Comparison of ENCODE assay signal across 38 mouse cellular contexts in genomic region chr16:32450133-32450532, GRCm38 (mm10). TPM values are rescaled to one million over a fixed set of nuclear protein-coding genes. Genes with fewer than 3 reads are reported as not detected.
DNase-seq lines count a peak whose midpoint lies in the region; ATAC-seq and TF ChIP-seq lines count a peak whose summit lies in the region.
"Had no signal": no experiment of that assay in that cellular context is flagged by ENCODE, and none has a peak within 500 bp of the region (broad histone marks: within the 10 kb centered on the region; RNA-seq: fewer than 3 reads in every experiment).

No protein-coding gene starts in this region.

- H3K4me3 ChIP-seq in lung, postnatal 0 days (ENCODE audit: low read depth, low read length) = no peak overlapping the region
- no peak overlapping the region for H3K4me3 ChIP-seq in intestine, postnatal 0 days (ENCODE audit: low read depth, low read length)
- H3K4me3 ChIP-seq in liver, embryonic 16.5 days (ENCODE audit: low read depth, low read length) = peak overlapping the region; percentile 39
- no peak overlapping the region for H3K4me3 ChIP-seq in stomach, postnatal 0 days (ENCODE audit: low read depth, low read length)
- H3K4me3 ChIP-seq: embryonic facial prominence, embryonic 12.5 days; gastrocnemius, adult 2 months; hindbrain, embryonic 10.5 days; hindbrain, embryonic 15.5 days; left cerebral cortex, adult 2 months; limb, embryonic 12.5 days; midbrain, embryonic 15.5 days; neural tube, embryonic 15.5 days had no signal

- H3K4me2 ChIP-seq in lung, postnatal 0 days (replicated peaks; ENCODE audit: low read depth, low read length) = no peak overlapping the region
- H3K4me2 ChIP-seq in intestine, postnatal 0 days (replicated peaks; ENCODE audit: low read depth) = 0 out of 2 replicates have a peak overlapping the region, but pooled peaks have one; percentile 17
- peak overlapping the region; percentile 67 for H3K4me2 ChIP-seq in liver, embryonic 16.5 days (ENCODE audit: low read depth, low read length)
- H3K4me2 ChIP-seq in stomach, postnatal 0 days (replicated peaks; ENCODE audit: low read depth) = no peak overlapping the region
- H3K4me2 ChIP-seq: embryonic facial prominence, embryonic 12.5 days; hindbrain, embryonic 15.5 days; limb, embryonic 12.5 days; midbrain, embryonic 15.5 days; neural tube, embryonic 15.5 days had no signal

- TF ChIP-seq CTCF in lung, postnatal 0 days (IDR thresholded peaks at IDR 0.05) = no peak
- TF ChIP-seq CTCF in intestine, postnatal 0 days (IDR thresholded peaks at IDR 0.05; ENCODE audit: low read depth) = no peak
- no peak for TF ChIP-seq CTCF in stomach, postnatal 0 days (IDR thresholded peaks at IDR 0.05; ENCODE audit: low read depth)

- H3K9me3 ChIP-seq in lung, postnatal 0 days (ENCODE audit: low read length) = no peaks in the 10 kb centered on the region
- no peaks in the 10 kb centered on the region for H3K9me3 ChIP-seq in intestine, postnatal 0 days (ENCODE audit: control insufficient read depth)
- no peaks in the 10 kb centered on the region for H3K9me3 ChIP-seq in liver, embryonic 16.5 days (replicated peaks; ENCODE audit: control insufficient read depth, low read length)
- no peaks in the 10 kb centered on the region for H3K9me3 ChIP-seq in stomach, postnatal 0 days (ENCODE audit: control insufficient read depth, low read length)
- H3K9me3 ChIP-seq: embryonic facial prominence, embryonic 12.5 days; hindbrain, embryonic 10.5 days; hindbrain, embryonic 15.5 days; limb, embryonic 12.5 days; midbrain, embryonic 15.5 days; neural tube, embryonic 15.5 days had no signal

- H3K9ac ChIP-seq in lung, postnatal 0 days (replicated peaks; ENCODE audit: low read depth) = no peak overlapping the region
- H3K9ac ChIP-seq in intestine, postnatal 0 days (ENCODE audit: low read depth, low read length) = no peak overlapping the region
- peak overlapping the region; percentile 54 for H3K9ac ChIP-seq in liver, embryonic 16.5 days (ENCODE audit: low read depth, low read length)
- H3K9ac ChIP-seq in stomach, postnatal 0 days (ENCODE audit: low read length) = no peak overlapping the region
- H3K9ac ChIP-seq: embryonic facial prominence, embryonic 12.5 days; hindbrain, embryonic 15.5 days; limb, embryonic 12.5 days; midbrain, embryonic 15.5 days; neural tube, embryonic 15.5 days had no signal

- TF ChIP-seq EP300 in lung, postnatal 0 days (IDR thresholded peaks at IDR 0.05) = no peak
- TF ChIP-seq EP300 in stomach, postnatal 0 days (optimal IDR thresholded peaks at IDR 0.05) = no peak

- WGBS in lung, postnatal 0 days = 96% methylated on average over 2 of the region's 2 CpGs
- WGBS in intestine, postnatal 0 days = 81% methylated on average over 2 of the region's 2 CpGs
- 84% methylated on average over 2 of the region's 2 CpGs for WGBS in liver, embryonic 16.5 days (ENCODE audit: insufficient replicate concordance)
- 94% methylated on average over 2 of the region's 2 CpGs for WGBS in stomach, postnatal 0 days

- H3K27ac ChIP-seq in lung, postnatal 0 days (ENCODE audit: low read length) = 0 out of 2 replicates have a peak overlapping the region, but pooled peaks have one; percentile 22
- peak overlapping the region; percentile 70 for H3K27ac ChIP-seq in intestine, postnatal 0 days (ENCODE audit: low read depth, low read length)
- H3K27ac ChIP-seq in liver, embryonic 16.5 days (ENCODE audit: low read length) = peak overlapping the region; percentile 92
- H3K27ac ChIP-seq in stomach, postnatal 0 days (replicated peaks) = peak overlapping the region; percentile 77
- H3K27ac ChIP-seq: embryonic facial prominence, embryonic 12.5 days; hindbrain, embryonic 10.5 days; hindbrain, embryonic 15.5 days; left cerebral cortex, adult 2 months; limb, embryonic 12.5 days; midbrain, embryonic 15.5 days; neural tube, embryonic 15.5 days had no signal

- H3K4me1 ChIP-seq in lung, postnatal 0 days (ENCODE audit: insufficient read depth, low read depth, low read length) = no peaks in the 10 kb centered on the region
- peaks cover 7% of the 10 kb centered on the region; the same call in 1 of the 2 replicates for H3K4me1 ChIP-seq in intestine, postnatal 0 days (replicated peaks; ENCODE audit: control insufficient read depth, insufficient read depth, low read length)
- peaks cover 61% of the 10 kb centered on the region for H3K4me1 ChIP-seq in liver, embryonic 16.5 days (ENCODE audit: control insufficient read depth, low read depth, low read length)
- no peaks in the 10 kb centered on the region for H3K4me1 ChIP-seq in stomach, postnatal 0 days (replicated peaks; ENCODE audit: control insufficient read depth, insufficient read depth)
- H3K4me1 ChIP-seq: hindbrain, embryonic 10.5 days; hindbrain, embryonic 15.5 days; midbrain, embryonic 15.5 days; neural tube, embryonic 15.5 days had no signal

- no peaks in the 10 kb centered on the region for H3K27me3 ChIP-seq in lung, postnatal 0 days (replicated peaks; ENCODE audit: insufficient read depth, low read length)
- H3K27me3 ChIP-seq in intestine, postnatal 0 days (replicated peaks; ENCODE audit: control insufficient read depth, insufficient read depth, low read length) = no peaks in the 10 kb centered on the region
- no peaks in the 10 kb centered on the region for H3K27me3 ChIP-seq in liver, embryonic 16.5 days (ENCODE audit: control insufficient read depth, insufficient read depth, low read depth, low read length)
- H3K27me3 ChIP-seq in stomach, postnatal 0 days (ENCODE audit: control insufficient read depth, insufficient read depth, low read length) = no peaks in the 10 kb centered on the region
- H3K27me3 ChIP-seq: embryonic facial prominence, embryonic 12.5 days; hindbrain, embryonic 15.5 days; limb, embryonic 12.5 days; midbrain, embryonic 15.5 days; neural tube, embryonic 15.5 days had no signal

- ATAC-seq in lung, postnatal 0 days = no peak
- ATAC-seq in intestine, postnatal 0 days = no peak
- no peak for ATAC-seq in liver, embryonic 16.5 days (ENCODE audit: low read depth)
- no peak for ATAC-seq in stomach, postnatal 0 days (ENCODE audit: low FRiP score, low TSS enrichment)
- ATAC-seq: CD4-positive, CD25-positive, alpha-beta regulatory T cell, adult 4 months; forebrain, embryonic 14.5 days; inflammation-experienced regulatory T-cells, adult 6 months; midbrain, embryonic 15.5 days had no signal

- no peak for DNase-seq in lung, postnatal 0 days (ENCODE audit: low spot score)
- DNase-seq in lung, adult 18-20 months = no peak
- DNase-seq in stomach, postnatal 0 days (ENCODE audit: low spot score) = no peak
- DNase-seq in cerebellum, postnatal 25 days = no peak
- DNase-seq in gastrocnemius, postnatal 4 days (ENCODE audit: low spot score in 2 of 2) = no peak
- DNase-seq in layer of hippocampus, postnatal 14 days (ENCODE audit: low spot score in 2 of 2) = no peak
- DNase-seq: adrenal gland, adult 8-10 months; cerebellum, adult 9-10 months; embryo, embryonic 11 days; gastrocnemius, adult 2 months; gastrocnemius, postnatal 36 days; heart, postnatal 14 days; kidney, adult 8-10 months; kidney, postnatal 25 days; lung, adult 2 months; lung, postnatal 14 days; retina, postnatal 1 day; right cerebral cortex, postnatal 14 days; thymus, postnatal 4 days had no signal

- H3K36me3 ChIP-seq in lung, postnatal 0 days (ENCODE audit: insufficient read depth, low read length) = peaks cover 12% of the 10 kb centered on the region; the same call in 1 of the 2 replicates
- peaks cover 20% of the 10 kb centered on the region for H3K36me3 ChIP-seq in intestine, postnatal 0 days (ENCODE audit: control insufficient read depth, insufficient read depth)
- H3K36me3 ChIP-seq in liver, embryonic 16.5 days (ENCODE audit: control insufficient read depth, insufficient read depth) = peaks cover 21% of the 10 kb centered on the region
- peaks cover 7% of the 10 kb centered on the region for H3K36me3 ChIP-seq in stomach, postnatal 0 days (ENCODE audit: control insufficient read depth, insufficient read depth, low read length)

RNA-seq across cellular contexts. Expression of gene Pcyt1a, which starts 19.4 kb away (rescaled TPM):
- polyA plus RNA-seq in lung, postnatal 0 days (2015; fragmentation: Nextera tagmentation; extraction: Ambion mirVana) = 44.9 and 48.0 TPM in 2 replicates
- polyA plus RNA-seq in intestine, postnatal 0 days (2015; fragmentation: Nextera tagmentation; extraction: Ambion mirVana) = 114 and 120 TPM in 2 replicates
- polyA plus RNA-seq in liver, embryonic 16.5 days (2015; fragmentation: Nextera tagmentation; extraction: Ambion mirVana) = 38.1 and 42.1 TPM in 2 replicates
- polyA plus RNA-seq in stomach, postnatal 0 days (2015; fragmentation: Nextera tagmentation; extraction: Ambion mirVana) = 30.8 and 38.6 TPM in 2 replicates
- total RNA-seq in gastrocnemius, postnatal 4 days (2021) = 10 to 100 TPM; 62.8 to 82.8 TPM
- total RNA-seq in layer of hippocampus, postnatal 14 days (2021) = 10 to 100 TPM; 43.6 to 46.5 TPM

RNA-seq across cellular contexts. Expression of gene Tctex1d2, which starts 30.6 kb away (rescaled TPM):
- polyA plus RNA-seq in lung, postnatal 0 days (2015; fragmentation: Nextera tagmentation; extraction: Ambion mirVana) = 24.0 and 24.6 TPM in 2 replicates
- 29.4 and 30.2 TPM in 2 replicates for polyA plus RNA-seq in intestine, postnatal 0 days (2015; fragmentation: Nextera tagmentation; extraction: Ambion mirVana)
- polyA plus RNA-seq in liver, embryonic 16.5 days (2015; fragmentation: Nextera tagmentation; extraction: Ambion mirVana) = 4.8 and 5.0 TPM in 2 replicates
- 24.3 and 26.3 TPM in 2 replicates for polyA plus RNA-seq in stomach, postnatal 0 days (2015; fragmentation: Nextera tagmentation; extraction: Ambion mirVana)
- 1 to 10 TPM; 4.6 to 4.8 TPM for total RNA-seq in gastrocnemius, postnatal 4 days (2021)
- total RNA-seq in layer of hippocampus, postnatal 14 days (2021) = 10 to 100 TPM; 11.8 to 14.0 TPM

RNA-seq across cellular contexts. Expression of gene Slc51a, which starts 37.5 kb away (rescaled TPM):
- 0.30 and 0.41 TPM in 2 replicates for polyA plus RNA-seq in lung, postnatal 0 days (2015; fragmentation: Nextera tagmentation; extraction: Ambion mirVana)
- polyA plus RNA-seq in intestine, postnatal 0 days (2015; fragmentation: Nextera tagmentation; extraction: Ambion mirVana) = 292 and 346 TPM in 2 replicates
- 0.25 and 1.3 TPM in 2 replicates for polyA plus RNA-seq in liver, embryonic 16.5 days (2015; fragmentation: Nextera tagmentation; extraction: Ambion mirVana)
- 2.7 and 3.1 TPM in 2 replicates for polyA plus RNA-seq in stomach, postnatal 0 days (2015; fragmentation: Nextera tagmentation; extraction: Ambion mirVana)
- total RNA-seq in gastrocnemius, postnatal 4 days (2021) = not detected
- not detected for total RNA-seq in layer of hippocampus, postnatal 14 days (2021)
- total RNA-seq: gastrocnemius, adult 2 months; gastrocnemius, postnatal 36 days; layer of hippocampus, adult 18-20 months; layer of hippocampus, postnatal 10 days; left cerebral cortex, adult 2 months; left cerebral cortex, postnatal 25 days had no signal
- polyA plus RNA-seq: CD4-positive, CD25-positive, alpha-beta regulatory T cell, adult 4 months; inflammation-experienced regulatory T-cells, adult 6 months had no signal

RNA-seq across cellular contexts. Expression of gene Zdhhc19, which starts 45.9 kb away (rescaled TPM):
- not detected in 2 replicates for polyA plus RNA-seq in lung, postnatal 0 days (2015; fragmentation: Nextera tagmentation; extraction: Ambion mirVana)
- 3.8 and 4.7 TPM in 2 replicates for polyA plus RNA-seq in intestine, postnatal 0 days (2015; fragmentation: Nextera tagmentation; extraction: Ambion mirVana)
- not detected in 2 replicates for polyA plus RNA-seq in liver, embryonic 16.5 days (2015; fragmentation: Nextera tagmentation; extraction: Ambion mirVana)
- not detected in 2 replicates for polyA plus RNA-seq in stomach, postnatal 0 days (2015; fragmentation: Nextera tagmentation; extraction: Ambion mirVana)
- total RNA-seq in gastrocnemius, postnatal 4 days (2021) = not detected
- total RNA-seq in layer of hippocampus, postnatal 14 days (2021) = not detected
- total RNA-seq: adrenal gland, adult 8-10 months; adrenal gland, postnatal 4 days; gastrocnemius, adult 2 months; gastrocnemius, postnatal 36 days; heart, adult 8-10 months; heart, postnatal 14 days; layer of hippocampus, adult 18-20 months; layer of hippocampus, postnatal 10 days; left cerebral cortex, adult 2 months; left cerebral cortex, postnatal 25 days had no signal
- polyA plus RNA-seq: CD4-positive, CD25-positive, alpha-beta regulatory T cell, adult 4 months; embryonic facial prominence, embryonic 12.5 days; forebrain, embryonic 14.5 days; heart, embryonic 14.5 days; hindbrain, embryonic 10.5 days; limb, embryonic 12.5 days; lung, adult 2 months; midbrain, embryonic 15.5 days; neural tube, embryonic 15.5 days; thymus, postnatal 0 days had no signal

RNA-seq across cellular contexts. Expression of gene Tm4sf19, which starts 49.8 kb away (rescaled TPM):
- not detected in 2 replicates for polyA plus RNA-seq in lung, postnatal 0 days (2015; fragmentation: Nextera tagmentation; extraction: Ambion mirVana)
- not detected in 2 replicates for polyA plus RNA-seq in intestine, postnatal 0 days (2015; fragmentation: Nextera tagmentation; extraction: Ambion mirVana)
- not detected in 2 replicates for polyA plus RNA-seq in liver, embryonic 16.5 days (2015; fragmentation: Nextera tagmentation; extraction: Ambion mirVana)
- not detected in 2 replicates for polyA plus RNA-seq in stomach, postnatal 0 days (2015; fragmentation: Nextera tagmentation; extraction: Ambion mirVana)
- total RNA-seq in gastrocnemius, postnatal 4 days (2021) = not detected
- not detected for total RNA-seq in layer of hippocampus, postnatal 14 days (2021)
- total RNA-seq: adrenal gland, postnatal 4 days; gastrocnemius, adult 2 months; gastrocnemius, postnatal 36 days; heart, adult 8-10 months; heart, postnatal 14 days; layer of hippocampus, adult 18-20 months; layer of hippocampus, postnatal 10 days; left cerebral cortex, adult 2 months had no signal
- polyA plus RNA-seq: CD4-positive, CD25-positive, alpha-beta regulatory T cell, adult 4 months; embryonic facial prominence, embryonic 12.5 days; forebrain, embryonic 14.5 days; heart, embryonic 14.5 days; hindbrain, embryonic 10.5 days; hindbrain, embryonic 15.5 days; inflammation-experienced regulatory T-cells, adult 6 months; limb, embryonic 12.5 days; lung, adult 2 months; midbrain, embryonic 15.5 days; neural tube, embryonic 15.5 days; thymus, postnatal 0 days had no signal

Comparison
In these comparisons a context has a peak if more than half of its experiments do, and no peak if none do; other contexts are left out.
1. H3K27ac ChIP-seq: peak in every context shown above with its lines; median percentile 92 in liver, embryonic 16.5 days; 77 in stomach, postnatal 0 days; 70 in intestine, postnatal 0 days; 22 in lung, postnatal 0 days.
2. H3K4me2 ChIP-seq: peak in intestine, postnatal 0 days (single experiment) and liver, embryonic 16.5 days (single experiment); none in lung, postnatal 0 days (single experiment) and stomach, postnatal 0 days (single experiment).
3. RNA of gene Slc51a, which starts 37.5 kb away (polyA plus RNA-seq): 292 to 346 TPM in intestine, postnatal 0 days; 2.7 to 3.1 TPM in stomach, postnatal 0 days, 0.25 to 1.3 TPM in liver, embryonic 16.5 days and 0.30 to 0.41 TPM in lung, postnatal 0 days; every median in the first group is over 10 times any median in the second.